Mouse (Mus musculus) embryonic facial prominence, embryonic 15.5 days (tissue): ENCODE data around the gene Slc6a19. TPM values are rescaled to one million over a fixed set of nuclear protein-coding genes. Genes with fewer than 3 reads are reported as not detected.
A peak's percentile ranks its signal among the peaks of the same experiment; 100 is the strongest.

Source experiments
- ATAC-seq: fragments of 200-750 bp; cut with Nextera tagmentation; 2 replicates; pipeline ENCODE4 v1.8.0; 2017; ENCODE audit warnings: low read depth, moderate TSS enrichment; ENCODE audit not compliant: insufficient number of reproducible peaks, low FRiP score, low TSS enrichment
- H3K27ac ChIP-seq: fragments of 300-500 bp; sonication (generic); replicated peaks from 2 replicates; pipeline ENCODE4 v1.5.1; 2015; ENCODE audit warnings: mild to moderate bottlenecking, inconsistent platforms
- H3K27me3 ChIP-seq: fragments of 300-500 bp; sonication (generic); 2 replicates; pipeline ENCODE4 v1.6.1; 2015; ENCODE audit warnings: inconsistent platforms
- H3K36me3 ChIP-seq: fragments of 300-500 bp; sonication (generic); 2 replicates; pipeline ENCODE4 v1.6.1; 2015; ENCODE audit warnings: mild to moderate bottlenecking, inconsistent platforms
- H3K4me1 ChIP-seq: fragments of 300-500 bp; sonication (generic); 2 replicates; pipeline ENCODE4 v1.6.1; 2015; ENCODE audit warnings: inconsistent platforms
- H3K4me2 ChIP-seq: fragments of 300-500 bp; sonication (generic); replicated peaks from 2 replicates; pipeline ENCODE4 v1.6.1; 2015; ENCODE audit warnings: mild to moderate bottlenecking, inconsistent platforms
- H3K4me3 ChIP-seq: fragments of 300-500 bp; sonication (generic); replicated peaks from 2 replicates; pipeline ENCODE4 v1.5.1; 2015; ENCODE audit warnings: mild to moderate bottlenecking, inconsistent platforms
- H3K9ac ChIP-seq: fragments of 300-500 bp; sonication (generic); 2 replicates; pipeline ENCODE4 v1.6.1; 2015; ENCODE audit warnings: inconsistent platforms
- H3K9me3 ChIP-seq: fragments of 300-500 bp; sonication (generic); replicated peaks from 2 replicates; pipeline ENCODE4 v1.6.1; 2016; ENCODE audit warnings: inconsistent platforms
- WGBS: fragments of 180-500 bp; shearing (Covaris S2); methylation state at CpG from one replicate; pipeline ENCODE4 v1.1.7; 2015; 5-methylcytosine and 5-hydroxymethylcytosine counted together
- polyA plus RNA-seq: library from polyadenylated mRNA; unstranded; fragments of >200 nt; fragmentation: Nextera tagmentation; extraction: Ambion mirVana; gene quantifications from 2 replicates; pipeline ENCODE4 v1.2.1, GENCODE M21; 2015

Slc6a19 gene
- polyA plus RNA-seq, 1 experiment from 2014 or later = 0.25 TPM

GRCm38 (mm10) chr13:73692249-73692868 is 12.3 kb downstream of the Slc6a19 start:
- ATAC-seq = peak; percentile 63; the same call in 1 of the 2 replicates
- H3K36me3 ChIP-seq = no peaks in the 10 kb centered on the region
- no peak overlapping the region for H3K4me2 ChIP-seq
- H3K4me1 ChIP-seq = no peaks in the 10 kb centered on the region
- no peaks in the 10 kb centered on the region for H3K27me3 ChIP-seq
- no peak overlapping the region for H3K27ac ChIP-seq
- H3K4me3 ChIP-seq = no peak overlapping the region
- no peak overlapping the region for H3K9ac ChIP-seq
- 35% methylated on average over 10 of the region's 10 CpGs for WGBS
- no peaks in the 10 kb centered on the region for H3K9me3 ChIP-seq

- ATAC-seq = no peak
- no peaks in the 10 kb centered on the region for H3K27me3 ChIP-seq
- no peak overlapping the region for H3K9ac ChIP-seq
- H3K4me1 ChIP-seq = no peaks in the 10 kb centered on the region
- no peaks in the 10 kb centered on the region for H3K9me3 ChIP-seq
- WGBS = 76% methylated on average over 4 of the region's 4 CpGs
- H3K4me3 ChIP-seq = no peak overlapping the region
- H3K36me3 ChIP-seq = no peaks in the 10 kb centered on the region
- H3K27ac ChIP-seq = no peak overlapping the region
- no peak overlapping the region for H3K4me2 ChIP-seq
Observed at GRCm38 (mm10) chr13:73688934-73689333, 15.7 kb downstream of the Slc6a19 start.

GRCm38 (mm10) chr13:73687601-73688000 is 17.1 kb downstream of the Slc6a19 start:
- H3K27me3 ChIP-seq = no peaks in the 10 kb centered on the region
- H3K4me3 ChIP-seq = no peak overlapping the region
- no peaks in the 10 kb centered on the region for H3K36me3 ChIP-seq
- 70% methylated on average over 3 of the region's 3 CpGs for WGBS
- H3K27ac ChIP-seq = no peak overlapping the region
- no peaks in the 10 kb centered on the region for H3K9me3 ChIP-seq
- H3K4me2 ChIP-seq = no peak overlapping the region
- no peak overlapping the region for H3K9ac ChIP-seq
- no peaks in the 10 kb centered on the region for H3K4me1 ChIP-seq
- ATAC-seq = no peak

GRCm38 (mm10) chr13:73685502-73685901 is 19.2 kb downstream of the Slc6a19 start:
- no peaks in the 10 kb centered on the region for H3K9me3 ChIP-seq
- 74% methylated on average over 6 of the region's 6 CpGs for WGBS
- no peaks in the 10 kb centered on the region for H3K4me1 ChIP-seq
- H3K27me3 ChIP-seq = no peaks in the 10 kb centered on the region
- H3K4me3 ChIP-seq = no peak overlapping the region
- H3K36me3 ChIP-seq = no peaks in the 10 kb centered on the region
- no peak overlapping the region for H3K9ac ChIP-seq
- no peak overlapping the region for H3K27ac ChIP-seq
- H3K4me2 ChIP-seq = no peak overlapping the region
- ATAC-seq = no peak

- no peak for ATAC-seq
- no peaks in the 10 kb centered on the region for H3K27me3 ChIP-seq
- H3K27ac ChIP-seq = no peak overlapping the region
- no peaks in the 10 kb centered on the region for H3K4me1 ChIP-seq
- 52% methylated on average over 1 of the region's 1 CpGs for WGBS
- H3K4me2 ChIP-seq = no peak overlapping the region
- no peaks in the 10 kb centered on the region for H3K36me3 ChIP-seq
- H3K9me3 ChIP-seq = no peaks in the 10 kb centered on the region
- no peak overlapping the region for H3K9ac ChIP-seq
- H3K4me3 ChIP-seq = no peak overlapping the region
Observed at GRCm38 (mm10) chr13:73684412-73684811, 20.3 kb downstream of the Slc6a19 start.

GRCm38 (mm10) chr13:73683682-73684081 is 21.0 kb downstream of the Slc6a19 start:
- H3K27me3 ChIP-seq = no peaks in the 10 kb centered on the region
- WGBS = 77% methylated on average over 11 of the region's 11 CpGs
- no peak for ATAC-seq

GRCm38 (mm10) chr13:73682226-73682625 is 22.4 kb downstream of the Slc6a19 start:
- no peak overlapping the region for H3K4me2 ChIP-seq
- no peaks in the 10 kb centered on the region for H3K36me3 ChIP-seq
- no peak overlapping the region for H3K27ac ChIP-seq
- ATAC-seq = no peak
- no peak overlapping the region for H3K9ac ChIP-seq
- 94% methylated on average over 2 of the region's 2 CpGs for WGBS
- H3K27me3 ChIP-seq = no peaks in the 10 kb centered on the region
- H3K9me3 ChIP-seq = no peaks in the 10 kb centered on the region
- H3K4me3 ChIP-seq = no peak overlapping the region
- H3K4me1 ChIP-seq = no peaks in the 10 kb centered on the region

More at GRCm38 (mm10) chr13:73683682-73684081, 21.0 kb downstream of the Slc6a19 start:
- Histone ChIP-seq H3K9ac (no peak overlapping the region), H3K4me3 (no peak overlapping the region), H3K4me2 (no peak overlapping the region), H3K36me3 (no peaks in the 10 kb centered on the region), H3K27ac (no peak overlapping the region), H3K4me1 (no peaks in the 10 kb centered on the region), H3K9me3 (no peaks in the 10 kb centered on the region)

- Histone ChIP-seq H3K27me3 (no peaks in the 10 kb centered on the region), H3K4me3 (no peak overlapping the region), H3K9ac (no peak overlapping the region), H3K4me1 (no peaks in the 10 kb centered on the region), H3K27ac (no peak overlapping the region), H3K4me2 (no peak overlapping the region), H3K36me3 (no peaks in the 10 kb centered on the region), H3K9me3 (no peaks in the 10 kb centered on the region)
- no peak for ATAC-seq
- WGBS = 46% methylated on average over 1 of the region's 1 CpGs
Observed at GRCm38 (mm10) chr13:73680394-73680793, 24.3 kb downstream of the Slc6a19 start.

GRCm38 (mm10) chr13:73679311-73679710 is 25.4 kb downstream of the Slc6a19 start:
- Histone ChIP-seq H3K9me3 (no peaks in the 10 kb centered on the region), H3K4me3 (no peak overlapping the region), H3K4me2 (no peak overlapping the region), H3K36me3 (no peaks in the 10 kb centered on the region), H3K27me3 (no peaks in the 10 kb centered on the region), H3K27ac (no peak overlapping the region), H3K9ac (no peak overlapping the region), H3K4me1 (no peaks in the 10 kb centered on the region)
- ATAC-seq = no peak
- 51% methylated on average over 2 of the region's 2 CpGs for WGBS

- H3K4me2 ChIP-seq = no peak within 1 kb of the TSS
- ATAC-seq = no peak
- no peaks in the 10 kb centered on the region for H3K9me3 ChIP-seq
- H3K27me3 ChIP-seq = no peaks in the 10 kb centered on the region
- no peak within 1 kb of the TSS for H3K4me3 ChIP-seq
- 80% methylated on average over 3 of the region's 3 CpGs for WGBS
- H3K9ac ChIP-seq = no peak within 1 kb of the TSS
- H3K36me3 ChIP-seq = no peaks in the 10 kb centered on the region
- H3K4me1 ChIP-seq = no peaks in the 10 kb centered on the region
- no peak within 1 kb of the TSS for H3K27ac ChIP-seq
Observed at GRCm38 (mm10) chr13:73677853-73678252, 26.8 kb downstream of the Slc6a19 start, which contains the start of gene Slc6a18. Gene Slc6a18, minus strand, starts transcription at chr13:73678023.

- H3K4me3 ChIP-seq = no peak overlapping the region
- ATAC-seq = no peak
- H3K4me2 ChIP-seq = no peak overlapping the region
- H3K36me3 ChIP-seq = no peaks in the 10 kb centered on the region
- H3K4me1 ChIP-seq = no peaks in the 10 kb centered on the region
- H3K27me3 ChIP-seq = no peaks in the 10 kb centered on the region
- H3K27ac ChIP-seq = no peak overlapping the region
- no peak overlapping the region for H3K9ac ChIP-seq
- no peaks in the 10 kb centered on the region for H3K9me3 ChIP-seq
- WGBS = 89% methylated on average over 7 of the region's 7 CpGs
Observed at GRCm38 (mm10) chr13:73675161-73675560, 29.5 kb downstream of the Slc6a19 start.

GRCm38 (mm10) chr13:73660163-73660695 is 44.4 kb downstream of the Slc6a19 start:
- H3K27ac ChIP-seq = no peak overlapping the region
- WGBS = 76% methylated on average over 2 of the region's 2 CpGs
- no peak overlapping the region for H3K4me2 ChIP-seq
- no peaks in the 10 kb centered on the region for H3K9me3 ChIP-seq
- ATAC-seq = no peak
- H3K27me3 ChIP-seq = no peaks in the 10 kb centered on the region
- no peak overlapping the region for H3K9ac ChIP-seq
- no peaks in the 10 kb centered on the region for H3K36me3 ChIP-seq
- no peaks in the 10 kb centered on the region for H3K4me1 ChIP-seq
- no peak overlapping the region for H3K4me3 ChIP-seq
